Mouse (Mus musculus) midbrain, embryonic 10.5 days (tissue): ENCODE results near the gene Pdlim1. TPM values are rescaled to one million over a fixed set of nuclear protein-coding genes. Genes with fewer than 3 reads are reported as not detected.

Source experiments
- DNase-seq: peaks from one replicate; pipeline ENCODE4 v3.0.0-alpha.2; 2017; ENCODE audit warnings: low spot score
- H3K27ac ChIP-seq: fragments of 300-500 bp; sonication (generic); replicated peaks from 2 replicates; pipeline ENCODE4 v1.5.1; 2016; ENCODE audit warnings: mild to moderate bottlenecking
- H3K27me3 ChIP-seq: fragments of 300-500 bp; sonication (generic); 2 replicates; pipeline ENCODE4 v1.6.1; 2016; ENCODE audit warnings: low read depth, mild to moderate bottlenecking; ENCODE audit not compliant: poor library complexity, severe bottlenecking
- H3K36me3 ChIP-seq: fragments of 300-500 bp; sonication (generic); 2 replicates; pipeline ENCODE4 v1.6.1; 2016; ENCODE audit warnings: mild to moderate bottlenecking, moderate library complexity
- H3K4me1 ChIP-seq: fragments of 300-500 bp; sonication (generic); 2 replicates; pipeline ENCODE4 v1.6.1; 2016
- H3K4me3 ChIP-seq: fragments of 300-500 bp; sonication (generic); 2 replicates; pipeline ENCODE4 v1.5.1; 2016; ENCODE audit warnings: mild to moderate bottlenecking, moderate library complexity
- H3K9me3 ChIP-seq: fragments of 300-500 bp; sonication (generic); replicated peaks from 2 replicates; pipeline ENCODE4 v1.6.1; 2016; ENCODE audit warnings: mild to moderate bottlenecking
- WGBS: fragments of 180-500 bp; shearing (Covaris S2); methylation state at CpG from one replicate; pipeline ENCODE4 v1.1.7; 2016; 5-methylcytosine and 5-hydroxymethylcytosine counted together
- polyA plus RNA-seq: library from polyadenylated mRNA; unstranded; fragments of >200 nt; fragmentation: Nextera tagmentation; extraction: Ambion mirVana; gene quantifications from 2 replicates; pipeline ENCODE4 v1.2.1, GENCODE M21; 2016

Gene Pdlim1
- polyA plus RNA-seq, 1 experiment from 2014 or later: 109 TPM

GRCm38 (mm10) chr19:40253768-40254167 lies 17.9 kb downstream of the Pdlim1 start:
- H3K27ac ChIP-seq: no peak overlapping the region
- no peaks in the 10 kb centered on the region for H3K27me3 ChIP-seq
- no peak for DNase-seq
- H3K4me3 ChIP-seq: no peak overlapping the region
- H3K4me1 ChIP-seq: peaks cover 4% of the 10 kb centered on the region; the same call in 1 of the 2 replicates
- 0 out of 2 replicates have a peak, but pooled peaks cover 8% of the 10 kb centered on the region for H3K36me3 ChIP-seq
- WGBS: 64% methylated on average over 13 of the region's 13 CpGs
- H3K9me3 ChIP-seq: no peaks in the 10 kb centered on the region

DNA sequence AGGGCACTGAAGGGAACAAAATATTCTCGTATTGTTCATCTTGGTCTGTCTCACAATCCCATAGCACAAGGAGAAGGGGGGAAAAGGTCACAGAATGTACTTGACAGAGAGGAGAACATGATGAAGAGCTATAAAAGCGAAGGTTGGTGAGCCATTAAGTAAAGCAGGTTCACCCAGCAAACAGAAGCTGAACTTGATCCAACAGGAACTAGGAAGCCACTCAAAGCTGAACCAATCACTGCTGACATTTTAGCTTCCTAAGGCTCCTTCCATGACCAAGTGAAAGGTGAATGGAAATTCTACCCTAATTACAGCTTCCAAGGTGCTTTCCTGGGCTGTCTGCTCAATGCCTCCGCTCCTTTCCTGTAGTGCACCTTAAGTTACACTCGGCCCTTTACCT lies 20.5 kb downstream of the Pdlim1 start:
- Histone ChIP-seq H3K36me3 (0 out of 2 replicates have a peak, but pooled peaks cover 7% of the 10 kb centered on the region), H3K9me3 (no peaks in the 10 kb centered on the region), H3K4me3 (no peak overlapping the region), H3K27ac (no peak overlapping the region), H3K27me3 (no peaks in the 10 kb centered on the region), H3K4me1 (peaks cover 17% of the 10 kb centered on the region)
- WGBS: 87% methylated on average over 4 of the region's 4 CpGs
- DNase-seq: no peak

- H3K4me1 ChIP-seq: peaks cover 17% of the 10 kb centered on the region
- 86% methylated on average over 11 of the region's 11 CpGs for WGBS
Observed at GRCm38 (mm10) chr19:40249352-40249751, 22.3 kb downstream of the Pdlim1 start.

DNA sequence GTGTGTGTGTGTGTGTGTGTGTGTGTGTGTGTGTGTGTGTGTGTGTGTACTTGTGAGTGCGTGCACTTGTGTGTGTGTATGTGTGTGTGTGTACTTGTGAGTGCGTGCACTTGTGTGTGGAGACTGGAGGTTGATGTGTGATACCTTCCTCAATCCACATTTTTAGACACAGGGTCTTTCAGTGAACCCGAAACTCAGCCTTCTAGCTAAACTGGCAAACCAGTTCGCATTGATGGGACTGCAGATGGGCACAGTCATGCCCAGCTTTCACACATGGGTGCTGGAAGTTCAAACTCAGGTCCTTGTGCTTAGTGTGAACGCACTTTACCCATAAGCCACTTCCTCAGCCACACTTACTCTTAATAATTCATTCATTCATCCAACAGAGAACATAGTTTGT lies 23.2 kb downstream of the Pdlim1 start:
- H3K36me3 ChIP-seq: 0 out of 2 replicates have a peak, but pooled peaks cover 7% of the 10 kb centered on the region
- no peak for DNase-seq

More at GRCm38 (mm10) chr19:40249352-40249751, 22.3 kb downstream of the Pdlim1 start:
- Histone ChIP-seq H3K4me3 (no peak overlapping the region), H3K27me3 (no peaks in the 10 kb centered on the region), H3K27ac (no peak overlapping the region), H3K9me3 (no peaks in the 10 kb centered on the region), H3K36me3 (0 out of 2 replicates have a peak, but pooled peaks cover 7% of the 10 kb centered on the region)
- no peak for DNase-seq

DNA sequence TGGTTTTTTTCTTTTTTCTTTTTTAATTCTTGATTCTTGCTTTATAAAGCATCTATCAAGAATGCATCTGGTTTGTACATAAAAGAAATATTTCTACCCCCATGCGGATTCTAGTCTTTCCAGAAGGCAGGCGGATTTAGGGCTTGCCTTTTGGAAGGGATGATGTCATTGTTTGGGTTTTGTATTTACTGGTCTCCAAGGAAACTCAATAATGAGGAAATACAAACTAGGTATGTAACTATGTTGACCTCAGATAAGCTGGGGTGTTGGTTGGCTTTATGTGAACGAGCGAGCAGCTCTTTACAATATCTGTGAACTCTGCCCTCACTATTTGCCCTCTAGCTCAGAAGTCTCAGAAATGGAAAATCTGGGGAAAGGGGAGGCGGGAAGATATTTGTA lies 24.4 kb downstream of the Pdlim1 start:
- Histone ChIP-seq H3K4me1 (peaks cover 13% of the 10 kb centered on the region), H3K36me3 (peaks cover 13% of the 10 kb centered on the region; the same call in 1 of the 2 replicates), H3K27ac (peak overlapping the region; percentile 47), H3K4me3 (no peak overlapping the region), H3K27me3 (no peaks in the 10 kb centered on the region), H3K9me3 (no peaks in the 10 kb centered on the region)
- no peak for DNase-seq
- WGBS: 45% methylated on average over 5 of the region's 5 CpGs

More for the DNA sequence above, 23.2 kb downstream of the Pdlim1 start:
- 88% methylated on average over 5 of the region's 5 CpGs for WGBS
- peaks cover 13% of the 10 kb centered on the region for H3K4me1 ChIP-seq
- H3K4me3 ChIP-seq: no peak overlapping the region
- no peaks in the 10 kb centered on the region for H3K9me3 ChIP-seq
- no peaks in the 10 kb centered on the region for H3K27me3 ChIP-seq
- no peak overlapping the region for H3K27ac ChIP-seq

- whole genome bisulfite sequencing: 78% methylated on average over 7 of the region's 7 CpGs
- no peaks in the 10 kb centered on the region for H3K9me3 ChIP-seq
- H3K27me3 ChIP-seq: no peaks in the 10 kb centered on the region
- H3K4me3 ChIP-seq: no peak overlapping the region
- DNase-seq: no peak
- H3K4me1 ChIP-seq: peaks cover 13% of the 10 kb centered on the region
- peak overlapping the region; percentile 47 for H3K27ac ChIP-seq
- H3K36me3 ChIP-seq: peaks cover 13% of the 10 kb centered on the region; the same call in 1 of the 2 replicates
Observed at GRCm38 (mm10) chr19:40246646-40247267, 24.9 kb downstream of the Pdlim1 start.

- Histone ChIP-seq H3K27ac (peak overlapping the region; percentile 69), H3K36me3 (peaks cover 6% of the 10 kb centered on the region; the same call in 1 of the 2 replicates), H3K27me3 (no peaks in the 10 kb centered on the region), H3K4me3 (no peak overlapping the region), H3K4me1 (peaks cover 14% of the 10 kb centered on the region), H3K9me3 (no peaks in the 10 kb centered on the region)
- WGBS: 53% methylated on average over 14 of the region's 14 CpGs
- DNase-seq: peak; percentile 33
Observed at GRCm38 (mm10) chr19:40240838-40241689, 30.6 kb downstream of the Pdlim1 start.

DNA sequence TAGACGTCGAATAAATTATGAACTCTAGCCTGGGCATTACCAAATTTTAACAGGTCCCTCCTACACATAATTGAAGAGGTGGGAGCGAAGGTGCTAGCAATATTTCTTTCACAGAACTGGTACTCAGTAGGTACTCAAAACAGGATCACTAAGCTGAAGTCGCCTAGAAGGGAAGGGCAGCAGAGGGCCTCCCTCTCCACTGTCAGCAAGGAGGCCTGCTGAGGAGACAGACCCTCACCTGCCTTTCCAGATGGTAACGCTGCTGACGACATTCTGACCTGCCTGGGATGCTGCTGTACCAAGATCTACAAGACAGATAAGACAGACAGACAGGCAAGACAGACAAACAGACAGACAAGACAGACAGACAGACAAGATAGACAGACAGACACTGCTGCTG lies 31.3 kb downstream of the Pdlim1 start:
- H3K4me1 ChIP-seq: peaks cover 14% of the 10 kb centered on the region
- peaks cover 6% of the 10 kb centered on the region; the same call in 1 of the 2 replicates for H3K36me3 ChIP-seq
- peak overlapping the region; percentile 69 for H3K27ac ChIP-seq
- H3K4me3 ChIP-seq: no peak overlapping the region
- no peaks in the 10 kb centered on the region for H3K9me3 ChIP-seq
- WGBS: 80% methylated on average over 6 of the region's 6 CpGs
- DNase-seq: no peak
- no peaks in the 10 kb centered on the region for H3K27me3 ChIP-seq

DNA sequence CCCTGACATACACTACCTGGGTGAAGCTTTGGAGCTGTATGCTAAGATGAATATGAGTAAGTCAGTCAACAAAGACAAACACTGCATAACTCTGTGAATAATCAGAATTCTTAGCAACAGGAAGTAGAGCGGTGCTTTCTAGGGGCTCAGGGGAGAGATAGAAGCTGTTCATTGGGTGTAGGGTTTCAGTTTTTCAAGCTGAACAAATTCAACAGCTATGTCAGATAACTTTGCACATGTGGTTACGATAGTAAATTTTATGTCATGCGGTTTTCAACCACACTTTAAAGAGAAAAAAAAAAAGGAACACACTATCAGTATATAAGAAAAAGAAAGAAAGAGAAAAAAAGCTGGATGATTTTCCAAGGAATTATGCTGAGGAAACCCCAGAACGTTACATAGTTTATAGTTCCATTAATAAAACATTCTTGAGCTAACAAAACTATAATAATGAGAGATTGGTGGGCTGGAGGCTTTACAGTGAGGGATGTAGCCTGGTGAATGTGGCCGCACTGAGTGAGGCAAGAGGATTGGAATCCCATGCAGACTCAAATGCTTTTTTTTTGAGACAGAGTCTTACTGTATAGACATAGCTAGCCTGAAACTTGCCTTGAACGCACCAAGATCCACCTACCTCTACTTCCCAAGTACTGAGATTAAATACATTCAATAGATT lies 33.3 kb downstream of the Pdlim1 start:
- Histone ChIP-seq H3K4me3 (no peak overlapping the region), H3K27me3 (no peaks in the 10 kb centered on the region), H3K36me3 (peaks cover 6% of the 10 kb centered on the region; the same call in 1 of the 2 replicates), H3K4me1 (peaks cover 14% of the 10 kb centered on the region), H3K9me3 (no peaks in the 10 kb centered on the region), H3K27ac (no peak overlapping the region)
- no peak for DNase-seq
- WGBS: 90% methylated on average over 6 of the region's 6 CpGs

- Histone ChIP-seq H3K27me3 (no peaks in the 10 kb centered on the region), H3K27ac (no peak overlapping the region), H3K4me1 (no peaks in the 10 kb centered on the region), H3K4me3 (no peak overlapping the region), H3K9me3 (no peaks in the 10 kb centered on the region), H3K36me3 (0 out of 2 replicates have a peak, but pooled peaks cover 4% of the 10 kb centered on the region)
- WGBS: 94% methylated on average over 2 of the region's 2 CpGs
- DNase-seq: no peak
Observed at GRCm38 (mm10) chr19:40232560-40232959, 39.1 kb downstream of the Pdlim1 start.

DNA sequence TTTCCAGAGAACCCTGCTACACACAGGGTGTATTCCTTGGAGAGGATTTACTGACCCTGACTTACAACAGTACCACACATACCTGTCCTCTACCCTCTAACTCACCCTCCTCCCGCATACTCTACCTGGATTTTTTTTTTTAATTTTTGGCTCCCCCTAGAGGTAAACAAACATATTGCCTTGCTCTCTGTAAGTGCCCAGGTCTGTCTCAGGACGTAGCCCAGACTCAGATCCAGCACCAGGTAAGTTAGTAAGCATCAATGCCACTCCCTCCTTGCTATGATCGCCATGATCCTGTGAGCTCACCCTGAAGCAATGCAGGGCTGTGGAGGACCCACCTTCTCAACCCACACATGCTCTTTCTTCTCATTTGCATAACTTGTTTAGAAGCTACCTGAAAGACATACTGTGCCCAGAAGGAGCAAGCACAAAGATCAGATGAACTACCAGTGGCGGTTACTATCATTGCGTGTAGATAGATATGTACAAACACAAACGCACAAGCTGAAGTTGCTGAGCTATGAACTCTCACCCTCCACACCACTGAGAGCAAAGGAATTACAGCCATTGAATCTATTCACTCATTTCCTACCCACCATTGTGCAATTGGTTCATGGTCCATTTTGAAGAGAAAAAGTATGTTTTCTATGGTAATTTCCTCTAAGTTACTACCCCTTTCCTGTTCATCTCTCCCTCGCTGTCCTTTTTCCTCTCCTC lies 39.7 kb downstream of the Pdlim1 start:
- H3K4me3 ChIP-seq: no peak overlapping the region
- H3K27ac ChIP-seq: no peak overlapping the region
- WGBS: 74% methylated on average over 7 of the region's 7 CpGs
- H3K9me3 ChIP-seq: no peaks in the 10 kb centered on the region
- H3K36me3 ChIP-seq: 0 out of 2 replicates have a peak, but pooled peaks cover 4% of the 10 kb centered on the region
- no peaks in the 10 kb centered on the region for H3K27me3 ChIP-seq
- no peak for DNase-seq
- H3K4me1 ChIP-seq: no peaks in the 10 kb centered on the region
